Mouse (Mus musculus) spleen, postnatal 0 days (tissue): Measurements from ENCODE around the gene Scd1. TPM values are rescaled to one million over a fixed set of nuclear protein-coding genes. Genes with fewer than 3 reads are reported as not detected.

ENCODE experiments used
- polyA plus RNA-seq: library from polyadenylated mRNA; unstranded; fragments of >200 nt; fragmentation: Nextera tagmentation; extraction: Ambion mirVana; gene quantifications from 2 replicates; pipeline ENCODE4 v1.2.1, GENCODE M21; 2015

Scd1 gene
- polyA plus RNA-seq = 2.6 and 5.0 TPM in 2 replicates

GRCm38 (mm10) chr19:44407341-44408222, at the start of gene Scd1:
Gene Scd1 (minus strand): TSS chr19:44407879.

Other genes starting within 250 kb of the Scd1 start
- gene Pkd2l1, start 215.4 kb downstream of the Scd1 start, polyA plus RNA-seq = not detected in 2 replicates
- gene Scd3, start 204.6 kb downstream of the Scd1 start, polyA plus RNA-seq = not detected in 2 replicates
- 11.1 and 16.3 TPM in 2 replicates for gene Scd2, start 114.2 kb downstream of the Scd1 start, polyA plus RNA-seq
- 0.07 TPM in 1 of 2 replicates, not detected in the other for gene Scd4, start 74.8 kb downstream of the Scd1 start, polyA plus RNA-seq
- not detected in 2 replicates for gene Wnt8b, start 85.6 kb upstream of the Scd1 start, polyA plus RNA-seq
- 2.2 and 2.3 TPM in 2 replicates for gene Sec31b, start 138.0 kb upstream of the Scd1 start, polyA plus RNA-seq
- gene Gm20538, start 145.0 kb upstream of the Scd1 start, polyA plus RNA-seq = not detected in 2 replicates
- gene Ndufb8, start 147.6 kb upstream of the Scd1 start, polyA plus RNA-seq = 432 and 433 TPM in 2 replicates
- 12.2 and 13.8 TPM in 2 replicates for gene Hif1an, start 155.0 kb upstream of the Scd1 start, polyA plus RNA-seq